Mouse (Mus musculus) embryonic facial prominence, embryonic 12.5 days (tissue): ENCODE results near the gene Nqo1. TPM values are rescaled to one million over a fixed set of nuclear protein-coding genes. Genes with fewer than 3 reads are reported as not detected.
A peak's percentile ranks its signal among the peaks of the same experiment; 100 is the strongest.

Experiments
- ATAC-seq: fragments of 200-750 bp; cut with Nextera tagmentation; 2 replicates; pipeline ENCODE4 v1.8.0; 2017; ENCODE audit not compliant: insufficient number of reproducible peaks, insufficient read depth, low FRiP score, low TSS enrichment
- H3K27ac ChIP-seq: fragments of 300-500 bp; sonication (generic); 2 replicates; pipeline ENCODE4 v1.5.1; 2016; ENCODE audit warnings: mild to moderate bottlenecking
- H3K27me3 ChIP-seq: fragments of 300-500 bp; sonication (generic); 2 replicates; pipeline ENCODE4 v1.6.1; 2016; ENCODE audit warnings: mild to moderate bottlenecking, moderate library complexity
- H3K36me3 ChIP-seq: fragments of 300-500 bp; sonication (generic); 2 replicates; pipeline ENCODE4 v1.6.1; 2016; ENCODE audit warnings: mild to moderate bottlenecking
- H3K4me1 ChIP-seq: fragments of 300-500 bp; sonication (generic); 2 replicates; pipeline ENCODE4 v1.6.1; 2016
- H3K4me2 ChIP-seq: fragments of 300-500 bp; sonication (generic); replicated peaks from 2 replicates; pipeline ENCODE4 v1.6.1; 2016; ENCODE audit warnings: mild to moderate bottlenecking, moderate library complexity
- H3K4me3 ChIP-seq: fragments of 300-500 bp; sonication (generic); 2 replicates; pipeline ENCODE4 v1.5.1; 2016; ENCODE audit warnings: mild to moderate bottlenecking
- H3K9ac ChIP-seq: fragments of 300-500 bp; sonication (generic); 2 replicates; pipeline ENCODE4 v1.6.1; 2016; ENCODE audit warnings: mild to moderate bottlenecking, moderate library complexity
- H3K9me3 ChIP-seq: fragments of 300-500 bp; sonication (generic); 2 replicates; pipeline ENCODE4 v1.6.1; 2016; ENCODE audit warnings: mild to moderate bottlenecking, moderate library complexity
- WGBS: fragments of 180-500 bp; shearing (Covaris S2); methylation state at CpG from one replicate; pipeline ENCODE4 v1.1.7; 2016; 5-methylcytosine and 5-hydroxymethylcytosine counted together
- polyA plus RNA-seq: library from polyadenylated mRNA; unstranded; fragments of >200 nt; fragmentation: Nextera tagmentation; extraction: Ambion mirVana; gene quantifications from 2 replicates; pipeline ENCODE4 v1.2.1, GENCODE M21; 2016

Gene Nqo1
- 13.9 and 14.8 TPM in 2 replicates for polyA plus RNA-seq

DNA sequence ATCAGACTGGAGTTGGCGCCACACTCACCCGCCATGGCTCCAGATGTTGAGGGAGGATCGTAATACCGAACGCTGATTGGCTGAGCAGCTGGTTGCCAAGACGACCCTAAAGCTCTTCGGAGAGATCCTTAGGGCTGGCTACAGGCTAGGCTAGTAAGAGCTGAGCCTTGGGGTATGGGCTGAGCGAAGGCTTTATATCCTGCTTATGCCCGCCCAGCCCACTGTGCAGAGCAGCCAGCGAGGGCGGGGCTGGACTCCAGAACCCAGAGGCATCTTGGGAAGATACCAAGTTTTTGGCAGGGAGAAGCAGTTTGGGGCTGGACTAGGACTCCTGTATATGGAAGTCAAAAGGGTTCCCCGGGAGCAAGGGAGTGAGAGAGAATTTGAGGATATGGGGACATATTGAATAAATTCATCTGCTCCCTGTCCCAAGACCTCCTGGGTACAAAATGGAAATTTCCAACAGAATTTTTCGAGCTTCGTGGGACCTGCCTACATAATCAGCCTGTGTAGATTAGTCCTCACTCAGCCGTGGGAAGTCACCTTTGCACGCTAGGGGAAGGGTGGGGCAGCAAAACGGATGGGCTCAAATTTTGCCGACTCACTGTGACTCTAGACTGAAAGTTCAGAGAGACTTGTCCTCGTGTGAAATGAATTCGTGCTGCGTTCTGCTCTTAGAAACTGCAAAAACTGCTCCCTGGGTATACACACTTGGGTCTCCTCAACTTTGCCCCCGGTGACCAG is at the start of gene Nqo1:
Gene Nqo1, minus strand, starts transcription at position 169 of the 744 bp plus-strand sequence.
- H3K9ac ChIP-seq, result peak within 1 kb of the TSS; percentile 24; the same call in 1 of the 2 replicates
- peak within 1 kb of the TSS; percentile 30 for H3K4me3 ChIP-seq
- H3K4me2 ChIP-seq, result peak within 1 kb of the TSS; percentile 56
- 9% methylated on average over 22 of the region's 22 CpGs for WGBS
- H3K27me3 ChIP-seq, result no peaks in the 10 kb centered on the region
- peaks cover 28% of the 10 kb centered on the region for H3K4me1 ChIP-seq
- H3K27ac ChIP-seq, result peak within 1 kb of the TSS; percentile 59
- H3K9me3 ChIP-seq, result no peaks in the 10 kb centered on the region
- peaks cover 5% of the 10 kb centered on the region; the same call in 1 of the 2 replicates for H3K36me3 ChIP-seq
- ATAC-seq, result peak; percentile 97

GRCm38 (mm10) chr8:107451414-107452066 is 48.5 kb upstream of the Nqo1 start:
- Histone ChIP-seq H3K27me3 (no peaks in the 10 kb centered on the region), H3K9me3 (no peaks in the 10 kb centered on the region), H3K36me3 (peaks cover 11% of the 10 kb centered on the region; the same call in 1 of the 2 replicates), H3K27ac (no peak overlapping the region), H3K4me3 (no peak overlapping the region), H3K4me2 (no peak overlapping the region), H3K9ac (no peak overlapping the region), H3K4me1 (peaks cover 14% of the 10 kb centered on the region)
- no peak for ATAC-seq
- 79% methylated on average over 13 of the region's 13 CpGs for WGBS

- Histone ChIP-seq H3K4me2 (no peak overlapping the region), H3K36me3 (peaks cover 11% of the 10 kb centered on the region; the same call in 1 of the 2 replicates), H3K9me3 (no peaks in the 10 kb centered on the region), H3K27me3 (no peaks in the 10 kb centered on the region), H3K4me3 (no peak overlapping the region), H3K27ac (no peak overlapping the region), H3K9ac (no peak overlapping the region), H3K4me1 (peaks cover 12% of the 10 kb centered on the region)
- ATAC-seq, result no peak
- WGBS, result 72% methylated on average over 6 of the region's 6 CpGs
These were observed 46.6 kb upstream of the Nqo1 start for GRCm38 (mm10) chr8:107449655-107450054.

GRCm38 (mm10) chr8:107449130-107449529 is 46.1 kb upstream of the Nqo1 start:
- peaks cover 11% of the 10 kb centered on the region; the same call in 1 of the 2 replicates for H3K36me3 ChIP-seq
- no peak for ATAC-seq
- H3K27ac ChIP-seq, result no peak overlapping the region
- no peak overlapping the region for H3K4me2 ChIP-seq
- H3K27me3 ChIP-seq, result no peaks in the 10 kb centered on the region
- H3K9me3 ChIP-seq, result no peaks in the 10 kb centered on the region
- H3K9ac ChIP-seq, result no peak overlapping the region
- no peak overlapping the region for H3K4me3 ChIP-seq
- H3K4me1 ChIP-seq, result peaks cover 12% of the 10 kb centered on the region
- WGBS, result 37% methylated on average over 8 of the region's 8 CpGs

DNA sequence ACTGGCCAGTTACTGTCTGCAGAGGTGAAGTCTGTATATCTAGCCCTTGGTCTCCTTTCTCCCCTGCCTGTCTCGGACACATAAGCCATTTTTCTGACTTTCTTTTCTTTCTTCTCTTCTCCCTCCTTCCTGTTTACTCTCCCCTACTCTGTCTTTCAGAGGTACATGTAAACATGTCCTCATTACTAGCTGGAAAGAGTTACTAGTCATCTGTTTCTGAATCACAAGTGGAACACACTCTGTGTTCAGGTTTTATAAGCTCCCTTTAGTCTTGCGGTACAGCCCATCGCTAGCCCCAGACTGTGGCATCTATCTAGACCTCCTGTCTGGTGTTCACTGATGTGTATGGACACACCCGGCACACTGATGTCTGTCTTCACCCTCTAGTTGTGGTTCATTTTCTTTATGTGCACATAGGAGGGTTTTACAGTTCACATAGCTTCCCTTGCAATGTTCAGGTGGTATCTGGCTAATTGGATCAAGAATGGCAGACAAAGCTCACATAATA is 45.4 kb upstream of the Nqo1 start:
- ATAC-seq, result no peak
- WGBS, result 81% methylated on average over 4 of the region's 4 CpGs
- H3K4me3 ChIP-seq, result no peak overlapping the region
- no peaks in the 10 kb centered on the region for H3K27me3 ChIP-seq
- H3K4me1 ChIP-seq, result peaks cover 12% of the 10 kb centered on the region
- no peak overlapping the region for H3K27ac ChIP-seq
- H3K9me3 ChIP-seq, result no peaks in the 10 kb centered on the region
- no peak overlapping the region for H3K9ac ChIP-seq
- no peak overlapping the region for H3K4me2 ChIP-seq
- peaks cover 7% of the 10 kb centered on the region; the same call in 1 of the 2 replicates for H3K36me3 ChIP-seq

- no peak overlapping the region for H3K4me2 ChIP-seq
- H3K9me3 ChIP-seq, result no peaks in the 10 kb centered on the region
- H3K36me3 ChIP-seq, result peaks cover under 1% of the 10 kb centered on the region; the same call in 1 of the 2 replicates
- no peaks in the 10 kb centered on the region for H3K27me3 ChIP-seq
- peaks cover 12% of the 10 kb centered on the region for H3K4me1 ChIP-seq
- no peak for ATAC-seq
- H3K27ac ChIP-seq, result no peak overlapping the region
- H3K9ac ChIP-seq, result no peak overlapping the region
- H3K4me3 ChIP-seq, result no peak overlapping the region
These were observed 44.7 kb upstream of the Nqo1 start for GRCm38 (mm10) chr8:107447713-107448112.

- no peak overlapping the region for H3K27ac ChIP-seq
- peaks cover 12% of the 10 kb centered on the region for H3K4me1 ChIP-seq
- H3K9me3 ChIP-seq, result no peaks in the 10 kb centered on the region
- no peak overlapping the region for H3K4me3 ChIP-seq
- H3K9ac ChIP-seq, result no peak overlapping the region
- no peaks in the 10 kb centered on the region for H3K27me3 ChIP-seq
- H3K36me3 ChIP-seq, result no peaks in the 10 kb centered on the region
- H3K4me2 ChIP-seq, result no peak overlapping the region
- 86% methylated on average over 3 of the region's 3 CpGs for WGBS
- ATAC-seq, result no peak
These were observed 41.6 kb upstream of the Nqo1 start for GRCm38 (mm10) chr8:107444626-107445025.

GRCm38 (mm10) chr8:107439880-107440625 is 37.0 kb upstream of the Nqo1 start:
- no peak overlapping the region for H3K9ac ChIP-seq
- H3K4me3 ChIP-seq, result no peak overlapping the region
- no peak overlapping the region for H3K4me2 ChIP-seq
- no peaks in the 10 kb centered on the region for H3K36me3 ChIP-seq
- H3K27me3 ChIP-seq, result no peaks in the 10 kb centered on the region
- 91% methylated on average over 3 of the region's 3 CpGs for WGBS
- ATAC-seq, result no peak
- 0 out of 2 replicates have a peak, but pooled peaks cover 4% of the 10 kb centered on the region for H3K4me1 ChIP-seq
- H3K9me3 ChIP-seq, result no peaks in the 10 kb centered on the region
- H3K27ac ChIP-seq, result no peak overlapping the region

DNA sequence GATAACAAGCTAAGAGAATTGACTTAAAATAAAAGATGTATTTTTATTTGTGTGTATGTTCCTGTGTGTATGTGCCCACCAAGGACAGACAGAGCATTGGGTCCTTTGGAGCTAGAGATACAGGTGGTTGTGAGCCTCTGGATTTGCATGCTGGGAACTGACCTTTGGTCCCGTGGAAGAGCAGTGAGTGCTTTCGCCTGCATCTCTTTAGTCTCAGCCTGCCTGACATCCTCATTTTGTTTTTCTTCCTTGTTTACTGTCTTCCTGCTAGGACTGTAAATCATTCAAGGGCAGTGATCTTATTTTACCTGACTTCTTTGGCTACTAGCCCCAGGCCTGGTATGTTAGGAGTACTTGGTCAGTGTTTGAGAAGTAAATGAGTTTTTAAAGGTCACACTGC is 34.7 kb upstream of the Nqo1 start:
- Histone ChIP-seq H3K4me1 (0 out of 2 replicates have a peak, but pooled peaks cover 4% of the 10 kb centered on the region), H3K4me3 (no peak overlapping the region), H3K36me3 (no peaks in the 10 kb centered on the region), H3K27ac (no peak overlapping the region), H3K9ac (no peak overlapping the region), H3K9me3 (no peaks in the 10 kb centered on the region), H3K4me2 (no peak overlapping the region), H3K27me3 (no peaks in the 10 kb centered on the region)
- WGBS, result 70% methylated on average over 2 of the region's 2 CpGs
- no peak for ATAC-seq

- ATAC-seq, result 0 out of 2 replicates have a peak, but pooled peaks have one; percentile 24
- no peaks in the 10 kb centered on the region for H3K27me3 ChIP-seq
- 11% methylated on average over 15 of the region's 16 CpGs for WGBS
- H3K9ac ChIP-seq, result peak overlapping the region; percentile 82
- H3K4me3 ChIP-seq, result peak overlapping the region; percentile 79
- no peaks in the 10 kb centered on the region for H3K36me3 ChIP-seq
- H3K9me3 ChIP-seq, result no peaks in the 10 kb centered on the region
- 0 out of 2 replicates have a peak, but pooled peaks cover 4% of the 10 kb centered on the region for H3K4me1 ChIP-seq
- H3K4me2 ChIP-seq, result peak overlapping the region; percentile 50
- peak overlapping the region; percentile 84 for H3K27ac ChIP-seq
These were observed 33.9 kb upstream of the Nqo1 start for GRCm38 (mm10) chr8:107436841-107437421.
